Mouse (Mus musculus): ENCODE measurements around the gene Fry.
"Not testable (repeated sequence)": the region's sequence is repeated elsewhere in the genome, so short reads cannot be mapped to it uniquely, and the experiment has no call there.

Gene Fry

GRCm38 (mm10) chr5:150441690-150442089 lies 323.2 kb downstream of the Fry start:
- DNase-seq (ENCODE audit: extremely low read depth, low read depth, low spot score) = no peak

- DNase-seq (ENCODE audit: extremely low read depth, low read depth, low spot score) = no peak
Measured at GRCm38 (mm10) chr5:150451281-150452003, 333.0 kb downstream of the Fry start.

- DNase-seq (ENCODE audit: extremely low read depth, low read depth, low spot score) = no peak
Measured at GRCm38 (mm10) chr5:150452004-150452626, 333.7 kb downstream of the Fry start.

DNA sequence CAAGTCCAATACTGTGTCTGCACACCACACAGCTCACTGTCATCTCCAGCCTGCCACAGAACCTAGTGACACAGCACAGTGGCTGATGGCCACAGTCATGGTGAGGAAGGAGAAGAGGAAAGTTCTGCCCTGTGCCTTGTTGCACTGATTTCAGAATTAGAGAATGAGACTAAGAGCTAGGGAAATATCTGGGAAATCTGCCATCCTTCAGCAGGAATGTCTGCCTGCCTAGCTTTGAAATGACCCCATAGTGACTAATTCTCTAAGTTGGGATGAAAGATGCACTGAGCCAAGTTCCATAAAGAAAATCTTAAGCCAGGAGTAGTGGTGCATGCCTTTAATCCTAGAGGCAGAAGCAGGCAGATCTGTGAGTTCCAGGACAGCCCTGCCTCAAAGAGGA lies 334.2 kb downstream of the Fry start:
- DNase-seq (ENCODE audit: extremely low read depth, low read depth, low spot score) = no peak

GRCm38 (mm10) chr5:150453490-150453889 lies 335.0 kb downstream of the Fry start:
- no peak for DNase-seq (ENCODE audit: extremely low read depth, low read depth, low spot score)

GRCm38 (mm10) chr5:150457165-150457903 lies 338.9 kb downstream of the Fry start:
- no peak for DNase-seq (ENCODE audit: extremely low read depth, low read depth, low spot score)

DNA sequence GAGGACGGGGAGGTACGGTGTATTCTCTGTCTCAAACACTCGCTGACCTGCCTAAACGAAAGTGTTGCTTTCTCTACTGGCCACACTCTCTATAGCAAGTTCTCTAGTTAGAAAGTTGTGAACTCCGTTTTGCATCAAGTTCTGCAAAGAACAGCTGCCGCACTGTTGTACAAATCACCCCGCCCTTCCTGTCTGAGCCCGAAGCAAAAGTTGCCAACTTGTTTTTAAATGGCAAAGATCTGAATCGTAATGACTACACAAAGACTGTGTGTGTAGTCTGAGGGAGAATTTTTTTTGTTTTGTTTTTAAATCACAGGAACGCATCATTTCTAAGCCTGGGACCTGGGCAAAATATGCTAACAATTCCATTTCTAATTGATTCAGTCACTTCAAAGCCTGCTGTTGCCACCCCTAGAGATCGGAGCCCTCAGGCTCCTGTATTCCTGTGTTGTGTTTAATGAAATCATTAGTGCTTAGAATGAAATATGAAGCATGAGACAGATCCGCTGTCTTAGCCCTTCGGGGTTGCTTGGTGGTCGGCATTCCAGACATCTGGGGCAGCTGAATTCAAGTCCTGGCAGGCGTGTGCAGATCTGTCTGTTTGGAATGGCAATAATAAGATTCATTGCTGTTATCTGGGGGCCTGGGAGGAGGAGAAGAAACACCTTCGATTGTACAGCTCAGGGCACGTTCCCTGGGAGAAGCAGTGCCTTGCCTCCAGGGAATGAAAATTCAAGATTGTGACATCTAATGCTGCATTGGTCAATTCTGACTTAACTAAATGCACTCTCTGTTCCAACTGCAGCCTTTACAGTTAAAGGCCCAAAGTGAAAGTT lies 339.7 kb downstream of the Fry start:
- DNase-seq (ENCODE audit: extremely low read depth, low read depth, low spot score) = peak; percentile 47

DNA sequence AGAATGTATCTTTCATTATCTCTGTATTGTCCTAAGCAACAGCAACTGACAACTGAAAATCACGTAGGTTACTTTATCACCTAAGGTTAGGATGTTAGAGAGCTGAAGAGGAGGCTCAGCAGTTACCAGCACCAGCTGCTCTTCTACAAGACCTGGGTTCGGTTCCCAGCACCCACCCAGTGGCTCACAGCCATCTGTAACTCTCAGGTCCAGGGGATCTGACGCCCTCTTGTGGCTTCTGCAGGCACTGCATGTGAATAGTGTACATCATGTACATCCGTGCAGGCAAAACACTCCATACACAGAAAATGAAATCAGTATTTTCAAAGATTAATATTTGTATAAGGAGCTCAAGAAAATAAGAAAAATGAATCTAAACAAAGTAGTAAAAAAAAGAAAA lies 341.4 kb downstream of the Fry start:
- DNase-seq (ENCODE audit: extremely low read depth, low read depth, low spot score) = no peak

DNA sequence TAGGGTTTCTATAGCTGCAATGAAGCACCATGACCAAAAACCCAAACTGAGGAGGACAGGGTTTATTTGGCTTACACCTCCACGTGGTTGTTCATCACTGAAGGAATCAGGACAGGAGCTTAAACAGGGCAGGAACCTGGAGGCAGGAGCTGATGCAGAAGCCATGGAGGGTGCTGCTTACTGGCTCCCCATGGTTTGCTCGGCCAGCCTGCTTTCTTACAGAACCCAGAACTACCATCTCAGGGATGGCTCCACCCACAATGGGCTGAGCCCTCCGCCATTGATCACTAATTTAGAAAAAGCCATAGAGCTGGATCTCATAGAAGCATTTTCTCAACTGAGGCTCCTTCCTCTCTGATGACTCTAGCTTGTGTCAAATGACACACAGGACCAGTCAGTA lies 346.3 kb downstream of the Fry start:
- DNase-seq (ENCODE audit: extremely low read depth, low read depth, low spot score) = no peak

DNA sequence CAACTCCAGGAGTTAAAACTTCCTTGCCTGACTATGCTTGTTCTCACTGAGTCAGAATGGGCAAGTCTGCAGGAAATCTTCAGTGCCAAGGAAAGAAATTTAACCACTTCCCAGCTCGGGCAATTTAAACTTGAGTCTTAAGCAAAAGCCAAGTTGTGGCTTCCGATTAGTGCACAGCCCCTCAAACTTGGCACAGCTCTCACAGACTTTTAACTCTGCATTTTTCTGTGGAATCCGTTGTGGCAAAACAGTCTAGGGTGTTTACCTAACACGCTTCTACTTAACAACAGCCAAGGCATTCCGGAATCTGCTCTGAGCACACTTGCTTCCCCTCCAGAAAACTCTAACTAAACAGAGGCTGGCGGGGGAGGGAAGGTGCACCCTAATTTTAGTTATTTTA lies 346.8 kb downstream of the Fry start:
- DNase-seq (ENCODE audit: extremely low read depth, low read depth, low spot score) = no peak

DNA sequence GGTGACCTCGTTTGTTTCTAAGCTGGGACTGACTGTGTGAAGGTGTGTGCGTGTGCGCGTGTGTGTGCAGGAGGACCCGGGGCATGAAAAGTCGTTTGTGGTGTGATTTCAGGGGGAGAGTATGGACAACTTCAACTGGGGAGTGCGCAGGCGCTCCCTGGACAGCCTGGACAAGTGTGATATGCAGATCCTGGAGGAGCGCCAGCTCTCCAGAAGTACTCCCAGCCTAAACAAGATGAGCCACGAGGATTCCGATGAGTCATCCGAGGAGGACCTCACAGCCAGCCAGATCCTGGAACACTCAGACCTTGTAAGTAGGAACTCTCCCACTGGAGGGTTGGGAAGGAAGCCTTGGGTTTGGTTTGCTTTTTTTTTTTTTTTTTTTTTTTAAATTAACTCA lies 347.7 kb downstream of the Fry start:
- peak; percentile 55 for DNase-seq (ENCODE audit: extremely low read depth, low read depth, low spot score)

- no peak for DNase-seq (ENCODE audit: extremely low read depth, low read depth, low spot score)
Measured at GRCm38 (mm10) chr5:150468431-150468830, 350.0 kb downstream of the Fry start.

DNA sequence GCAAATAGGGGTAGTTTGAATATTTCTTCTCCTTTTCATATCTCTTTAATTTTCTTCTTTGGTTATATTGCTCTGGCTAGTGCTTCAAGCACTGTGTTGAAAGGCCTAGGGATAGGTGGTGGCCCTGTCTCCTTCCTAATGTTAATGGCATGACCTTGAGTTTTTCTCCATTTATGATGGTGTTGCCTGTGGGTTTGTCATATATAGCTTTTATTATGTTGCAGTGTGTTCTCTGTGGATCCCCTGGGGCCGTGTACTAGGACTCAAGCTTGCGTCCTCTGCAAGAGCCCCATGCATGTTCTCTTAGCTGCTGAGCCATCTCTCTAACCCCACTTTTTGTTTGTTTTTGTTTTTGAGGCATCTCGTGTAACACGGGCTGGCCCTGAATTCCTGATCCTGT lies 358.9 kb downstream of the Fry start:
- no peak for DNase-seq (ENCODE audit: extremely low read depth, low read depth, low spot score)

GRCm38 (mm10) chr5:150478612-150479011 lies 360.2 kb downstream of the Fry start:
- DNase-seq (ENCODE audit: extremely low read depth, low read depth, low spot score) = no peak

- DNase-seq (ENCODE audit: extremely low read depth, low read depth, low spot score) = no peak
Measured at GRCm38 (mm10) chr5:150485198-150485597, 366.8 kb downstream of the Fry start.

DNA sequence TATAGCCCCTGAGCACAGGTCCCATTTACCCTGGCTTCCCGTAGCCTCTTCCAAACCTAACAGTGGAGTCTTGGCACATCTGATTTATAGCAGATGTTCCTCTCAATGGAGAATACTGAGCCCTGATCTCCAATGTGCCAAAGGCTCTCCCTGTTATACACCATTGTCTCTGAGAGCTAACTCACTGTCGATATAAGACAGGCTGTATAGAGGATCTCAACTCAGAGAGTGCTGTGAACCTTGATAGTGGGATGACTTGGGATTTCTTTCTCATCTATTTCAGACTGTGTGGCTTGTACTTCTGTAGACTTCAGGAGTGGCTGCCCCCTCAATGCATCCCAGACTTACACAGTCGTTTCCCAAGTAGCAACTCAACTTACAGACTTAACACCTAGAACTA lies 371.8 kb downstream of the Fry start:
- DNase-seq (ENCODE audit: extremely low read depth, low read depth, low spot score) = no peak

DNA sequence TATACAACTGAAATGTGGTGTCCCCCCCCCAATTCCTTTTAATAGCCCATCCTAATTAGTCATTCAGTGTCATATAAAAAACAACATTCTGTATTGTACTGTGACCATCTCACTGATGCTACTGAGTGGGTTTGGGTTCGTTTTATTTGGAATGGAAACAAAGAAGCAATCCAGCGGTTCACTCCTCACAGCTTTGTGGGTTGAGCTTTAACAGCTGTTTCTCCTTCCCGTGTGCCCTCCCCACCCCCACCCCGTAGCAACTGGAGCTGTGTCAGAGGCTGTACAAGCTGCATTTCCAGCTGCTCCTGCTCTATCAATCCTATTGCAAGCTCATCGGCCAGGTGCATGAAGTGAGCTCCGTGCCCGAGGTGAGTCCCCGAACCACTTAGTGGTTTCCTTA lies 372.4 kb downstream of the Fry start:
- no peak for DNase-seq (ENCODE audit: extremely low read depth, low read depth, low spot score)

GRCm38 (mm10) chr5:150491573-150492173 lies 373.2 kb downstream of the Fry start:
- DNase-seq (ENCODE audit: extremely low read depth, low read depth, low spot score) = not testable (repeated sequence)

DNA sequence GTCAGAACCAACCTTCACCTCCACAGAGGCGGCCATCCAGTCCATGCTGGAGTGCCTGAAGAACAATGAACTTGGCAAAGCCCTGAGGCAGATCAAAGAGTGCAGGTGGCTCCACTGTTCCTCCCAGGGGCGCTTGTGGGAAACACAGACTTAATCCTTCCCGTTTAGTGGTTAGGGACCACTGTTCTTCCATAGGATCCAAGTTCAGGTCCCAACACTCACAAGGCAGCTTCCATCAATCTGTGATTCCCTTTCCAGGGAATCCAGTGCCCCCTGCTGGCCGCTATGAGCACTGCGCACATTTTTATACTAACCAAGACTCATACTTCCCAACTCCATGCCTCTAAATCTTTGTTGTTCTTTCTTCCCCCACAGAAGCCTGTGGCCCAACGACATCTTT lies 377.3 kb downstream of the Fry start:
- DNase-seq (ENCODE audit: extremely low read depth, low read depth, low spot score) = no peak

GRCm38 (mm10) chr5:150510451-150511225 lies 392.2 kb downstream of the Fry start:
- DNase-seq (ENCODE audit: extremely low read depth, low read depth, low spot score) = no peak
